Mouse (Mus musculus): ENCODE measurements at regions not wholly inside any gene's neighbourhood (a gene's known extent, or its start where the extent isn't known, plus 50 kb on each side); places are given as distances from the start of the nearest gene placed in this dataset.

DNA sequence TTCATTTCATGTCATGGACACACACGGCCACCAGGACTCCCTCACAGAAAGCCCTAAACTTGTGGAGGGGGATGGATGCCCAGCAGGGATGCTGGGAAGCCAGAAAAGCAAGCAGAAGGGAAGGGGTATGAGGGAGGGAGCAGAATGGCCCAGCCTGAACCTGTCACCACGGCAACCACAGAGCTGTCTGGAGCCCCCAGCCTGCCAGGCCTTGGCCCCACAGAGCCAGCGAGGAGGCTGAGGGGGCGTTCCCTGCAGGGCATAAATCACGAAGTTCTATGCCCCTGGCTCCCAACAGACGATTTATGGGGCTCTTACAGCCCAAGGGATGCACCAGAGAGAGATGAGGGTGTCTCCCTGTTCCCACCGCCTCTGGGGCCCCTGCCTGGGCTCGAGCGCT is 93.7 kb upstream of the Zbtb40 start:
- TF ChIP-seq POLR2A (IDR thresholded peaks at IDR 0.05; ENCODE audit: extremely low read depth, insufficient read depth, low read length) (no peak), CTCF (IDR thresholded peaks at IDR 0.05; ENCODE audit: low read depth, low read length) (no peak)
- no peaks in the 10 kb centered on the region for H3K27me3 ChIP-seq (ENCODE audit: control insufficient read depth, insufficient read depth, low read length)
- no peak for DNase-seq (ENCODE audit: extremely low read depth, low read depth, low spot score)

GRCm38 (mm10) chr4:137139051-137139705 is 90.6 kb upstream of the Zbtb40 start:
- Histone ChIP-seq H3K36me3 (ENCODE audit: control insufficient read depth, insufficient read depth, low read length) (no peaks in the 10 kb centered on the region), H3K9ac (ENCODE audit: low read depth, low read length) (no peak overlapping the region), H3K4me3 (ENCODE audit: insufficient read depth, low read depth, low read length) (no peak overlapping the region), H3K27ac (replicated peaks; ENCODE audit: insufficient read depth, low read depth, low read length) (no peak overlapping the region), H3K79me2 (ENCODE audit: control insufficient read depth, insufficient read depth, low read length) (no peaks in the 10 kb centered on the region), H3K4me1 (ENCODE audit: control insufficient read depth, insufficient read depth, low read length) (no peaks in the 10 kb centered on the region), H3K27me3 (ENCODE audit: control insufficient read depth, insufficient read depth, low read length) (no peaks in the 10 kb centered on the region)
- 56% methylated on average over 17 of the region's 17 CpGs for WGBS
- DNase-seq (ENCODE audit: extremely low read depth, low read depth, low spot score) = no peak
- TF ChIP-seq CTCF (IDR thresholded peaks at IDR 0.05; ENCODE audit: low read depth, low read length) (no peak), POLR2A (IDR thresholded peaks at IDR 0.05; ENCODE audit: extremely low read depth, insufficient read depth, low read length) (no peak)

More for the DNA sequence above, 93.7 kb upstream of the Zbtb40 start:
- H3K36me3 ChIP-seq (ENCODE audit: control insufficient read depth, insufficient read depth, low read length) = no peaks in the 10 kb centered on the region
- H3K4me1 ChIP-seq (ENCODE audit: control insufficient read depth, insufficient read depth, low read length) = no peaks in the 10 kb centered on the region
- H3K27ac ChIP-seq (replicated peaks; ENCODE audit: insufficient read depth, low read depth, low read length) = no peak overlapping the region
- no peak overlapping the region for H3K4me3 ChIP-seq (ENCODE audit: insufficient read depth, low read depth, low read length)
- H3K79me2 ChIP-seq (ENCODE audit: control insufficient read depth, insufficient read depth, low read length) = no peaks in the 10 kb centered on the region
- WGBS = 65% methylated on average over 9 of the region's 9 CpGs
- no peak overlapping the region for H3K9ac ChIP-seq (ENCODE audit: low read depth, low read length)

DNA sequence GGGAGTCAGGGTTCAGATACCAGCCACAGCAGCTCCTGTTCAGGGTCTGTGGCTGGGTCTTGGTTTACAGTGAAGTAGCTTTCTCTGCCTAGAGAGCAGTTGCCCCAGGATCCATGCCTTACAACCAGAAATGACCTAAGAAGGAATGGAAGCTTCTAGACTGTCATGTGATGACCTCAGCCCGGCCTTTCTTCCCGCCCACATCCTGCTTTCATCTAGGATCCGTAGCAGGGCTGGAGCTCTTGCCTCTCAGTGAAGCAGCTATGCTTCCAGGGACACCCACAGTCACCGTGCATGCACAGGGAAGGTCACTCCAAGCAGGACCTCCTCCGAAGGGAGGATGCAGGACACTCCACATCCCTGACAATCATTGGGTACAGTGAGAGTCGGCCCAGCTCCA is 89.5 kb upstream of the Zbtb40 start:
- peak; percentile 8 for DNase-seq (ENCODE audit: extremely low read depth, low read depth, low spot score)
- no peak overlapping the region for H3K27ac ChIP-seq (replicated peaks; ENCODE audit: insufficient read depth, low read depth, low read length)
- no peaks in the 10 kb centered on the region for H3K36me3 ChIP-seq (ENCODE audit: control insufficient read depth, insufficient read depth, low read length)
- no peaks in the 10 kb centered on the region for H3K27me3 ChIP-seq (ENCODE audit: control insufficient read depth, insufficient read depth, low read length)
- no peak overlapping the region for H3K9ac ChIP-seq (ENCODE audit: low read depth, low read length)
- H3K4me1 ChIP-seq (ENCODE audit: control insufficient read depth, insufficient read depth, low read length) = no peaks in the 10 kb centered on the region
- WGBS = 70% methylated on average over 6 of the region's 6 CpGs
- TF ChIP-seq CTCF (IDR thresholded peaks at IDR 0.05; ENCODE audit: low read depth, low read length) = no peak
- no peak for TF ChIP-seq POLR2A (IDR thresholded peaks at IDR 0.05; ENCODE audit: extremely low read depth, insufficient read depth, low read length)
- H3K79me2 ChIP-seq (ENCODE audit: control insufficient read depth, insufficient read depth, low read length) = no peaks in the 10 kb centered on the region
- no peak overlapping the region for H3K4me3 ChIP-seq (ENCODE audit: insufficient read depth, low read depth, low read length)

GRCm38 (mm10) chr4:137136313-137136712 is 87.7 kb upstream of the Zbtb40 start:
- no peaks in the 10 kb centered on the region for H3K36me3 ChIP-seq (ENCODE audit: control insufficient read depth, insufficient read depth, low read length)
- no peak overlapping the region for H3K4me3 ChIP-seq (ENCODE audit: insufficient read depth, low read depth, low read length)
- no peak overlapping the region for H3K9ac ChIP-seq (ENCODE audit: low read depth, low read length)
- TF ChIP-seq POLR2A (IDR thresholded peaks at IDR 0.05; ENCODE audit: extremely low read depth, insufficient read depth, low read length) (no peak), CTCF (IDR thresholded peaks at IDR 0.05; ENCODE audit: low read depth, low read length) (no peak)
- no peaks in the 10 kb centered on the region for H3K4me1 ChIP-seq (ENCODE audit: control insufficient read depth, insufficient read depth, low read length)
- H3K79me2 ChIP-seq (ENCODE audit: control insufficient read depth, insufficient read depth, low read length) = no peaks in the 10 kb centered on the region
- H3K27me3 ChIP-seq (ENCODE audit: control insufficient read depth, insufficient read depth, low read length) = no peaks in the 10 kb centered on the region
- 93% methylated on average over 4 of the region's 4 CpGs for WGBS
- no peak overlapping the region for H3K27ac ChIP-seq (replicated peaks; ENCODE audit: insufficient read depth, low read depth, low read length)
- DNase-seq (ENCODE audit: extremely low read depth, low read depth, low spot score) = no peak

DNA sequence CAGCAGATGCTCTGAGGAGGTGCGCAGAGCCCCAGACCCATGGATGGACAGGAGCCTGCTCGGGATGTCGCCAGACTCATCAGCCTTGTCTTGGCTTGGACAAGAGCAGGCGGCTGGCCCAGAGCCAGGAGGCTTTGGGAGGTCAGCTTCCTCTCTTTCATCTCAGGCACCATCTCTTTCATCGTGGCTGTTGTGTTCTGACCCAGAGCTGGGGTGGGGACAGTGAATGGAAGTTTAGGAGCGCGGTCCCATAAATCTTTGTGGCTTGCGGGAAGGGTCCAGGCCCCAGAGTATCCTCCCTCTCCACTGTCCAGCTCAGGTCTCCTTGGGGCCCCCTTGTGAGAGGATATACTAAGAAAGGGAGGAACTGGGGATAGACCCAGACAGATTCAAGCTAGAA is 87.2 kb upstream of the Zbtb40 start:
- 75% methylated on average over 8 of the region's 8 CpGs for WGBS
- Histone ChIP-seq H3K36me3 (ENCODE audit: control insufficient read depth, insufficient read depth, low read length) (no peaks in the 10 kb centered on the region), H3K79me2 (ENCODE audit: control insufficient read depth, insufficient read depth, low read length) (no peaks in the 10 kb centered on the region), H3K9ac (ENCODE audit: low read depth, low read length) (no peak overlapping the region), H3K4me1 (ENCODE audit: control insufficient read depth, insufficient read depth, low read length) (no peaks in the 10 kb centered on the region), H3K4me3 (ENCODE audit: insufficient read depth, low read depth, low read length) (no peak overlapping the region), H3K27me3 (ENCODE audit: control insufficient read depth, insufficient read depth, low read length) (no peaks in the 10 kb centered on the region), H3K27ac (replicated peaks; ENCODE audit: insufficient read depth, low read depth, low read length) (no peak overlapping the region)
- no peak for DNase-seq (ENCODE audit: extremely low read depth, low read depth, low spot score)
- no peak for TF ChIP-seq CTCF (IDR thresholded peaks at IDR 0.05; ENCODE audit: low read depth, low read length)
- no peak for TF ChIP-seq POLR2A (IDR thresholded peaks at IDR 0.05; ENCODE audit: extremely low read depth, insufficient read depth, low read length)

DNA sequence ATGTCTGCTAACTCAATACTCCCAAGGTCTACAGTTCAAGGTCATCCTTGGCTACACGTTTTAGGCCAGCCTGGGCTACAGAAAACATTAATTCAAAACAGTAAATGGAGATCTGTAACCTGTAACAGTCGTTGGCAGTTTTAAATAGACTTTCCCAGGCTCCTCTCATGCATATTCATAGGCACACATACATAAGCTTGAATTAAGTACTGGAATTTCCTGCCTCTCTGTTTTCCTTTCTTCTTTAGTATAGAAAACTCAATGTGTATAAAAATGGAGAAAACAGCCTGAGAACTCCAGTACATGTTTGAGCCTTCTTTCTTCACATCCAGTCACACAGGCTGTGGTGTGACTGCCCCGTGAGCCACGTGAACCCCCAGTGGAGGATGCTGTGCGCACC is 86.0 kb upstream of the Zbtb40 start:
- Histone ChIP-seq H3K4me1 (ENCODE audit: control insufficient read depth, insufficient read depth, low read length) (no peaks in the 10 kb centered on the region), H3K4me3 (ENCODE audit: insufficient read depth, low read depth, low read length) (no peak overlapping the region), H3K27ac (replicated peaks; ENCODE audit: insufficient read depth, low read depth, low read length) (no peak overlapping the region), H3K27me3 (ENCODE audit: control insufficient read depth, insufficient read depth, low read length) (peaks cover 3% of the 10 kb centered on the region; the same call in 1 of the 2 replicates), H3K79me2 (ENCODE audit: control insufficient read depth, insufficient read depth, low read length) (no peaks in the 10 kb centered on the region), H3K9ac (ENCODE audit: low read depth, low read length) (no peak overlapping the region), H3K36me3 (ENCODE audit: control insufficient read depth, insufficient read depth, low read length) (no peaks in the 10 kb centered on the region)
- no peak for DNase-seq (ENCODE audit: extremely low read depth, low read depth, low spot score)
- 65% methylated on average over 5 of the region's 5 CpGs for WGBS
- TF ChIP-seq POLR2A (IDR thresholded peaks at IDR 0.05; ENCODE audit: extremely low read depth, insufficient read depth, low read length) (no peak), CTCF (IDR thresholded peaks at IDR 0.05; ENCODE audit: low read depth, low read length) (no peak)

Measured in liver, adult 2 months (tissue).